Mouse (Mus musculus) gastrocnemius, adult 2 months (tissue): Measurements from ENCODE around the gene Elf5. TPM values are rescaled to one million over a fixed set of nuclear protein-coding genes. Genes with fewer than 3 reads are reported as not detected.
A peak's percentile ranks its signal among the peaks of the same experiment; 100 is the strongest.

ENCODE experiments used
- DNase-seq: peaks from one replicate; pipeline ENCODE4 v3.0.0; 2022
- H3K27ac ChIP-seq: fragments of 200-600 bp; 2 replicates; pipeline ENCODE4 v1.8.1; 2022; ENCODE audit warnings: mild to moderate bottlenecking
- H3K4me3 ChIP-seq: fragments of 200-600 bp; 2 replicates; pipeline ENCODE4 v1.8.1; 2022; ENCODE audit warnings: mild to moderate bottlenecking, moderate library complexity
- CTCF ChIP-seq: fragments of 200-600 bp; IDR thresholded peaks from 2 replicates; pipeline ENCODE4 v1.8.1; 2022; ENCODE audit warnings: antibody characterized with exemption, mild to moderate bottlenecking, moderate library complexity
- intact Hi-C: fragments of 180-260 bp; cut with DNase I; formaldehyde crosslinking; loops from one replicate; pipeline ENCODE4 v1.15.1; 2025
- total RNA-seq, 2 experiments: library from RNA; stranded (reverse); gene quantifications; 2 replicates each; pipeline ENCODE4 v1.2.3; 2021

Elf5 gene
- total RNA-seq, 2 experiments from 2014 or later = not detected

GRCm38 (mm10) chr2:103420650-103421507 is 9.4 kb downstream of the Elf5 start:
- H3K4me3 ChIP-seq = no peak overlapping the region
- H3K27ac ChIP-seq = no peak overlapping the region
- no peak for DNase-seq
- TF ChIP-seq CTCF = no peak
- intact Hi-C loops = no loop called here

DNA sequence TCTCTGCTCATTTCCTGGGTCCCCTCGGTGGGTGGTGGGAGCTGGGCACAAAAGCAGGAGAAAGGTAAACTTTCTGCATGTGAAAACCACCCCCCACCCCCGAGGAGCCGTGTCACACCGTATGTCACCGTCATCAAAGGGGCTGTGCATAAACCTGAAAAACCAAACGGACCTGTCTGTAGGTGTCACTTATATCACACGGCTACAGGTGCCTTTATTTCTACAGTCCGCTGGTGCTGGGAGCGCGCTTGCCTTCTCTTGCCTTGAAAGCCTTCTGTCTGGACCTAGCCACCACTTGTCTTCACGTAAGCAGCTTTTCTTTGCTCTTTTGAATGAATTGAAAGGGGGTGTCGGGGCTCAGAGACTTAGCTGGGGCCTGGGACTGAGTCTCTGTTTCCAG is 12.4 kb downstream of the Elf5 start:
- intact Hi-C loops = no loop called here
- TF ChIP-seq CTCF = no peak
- Histone ChIP-seq H3K27ac (no peak overlapping the region), H3K4me3 (no peak overlapping the region)
- DNase-seq = no peak

- intact Hi-C loops = loop anchor here (5.0 kb wide), 1 partner anchor 342 kb away; no protein-coding TSS in a partner anchor
- DNase-seq = peak; percentile 60
- Histone ChIP-seq H3K27ac (no peak overlapping the region), H3K4me3 (no peak overlapping the region)
- peak; percentile 95 for TF ChIP-seq CTCF
Observed at GRCm38 (mm10) chr2:103424349-103425026, 13.0 kb downstream of the Elf5 start.

DNA sequence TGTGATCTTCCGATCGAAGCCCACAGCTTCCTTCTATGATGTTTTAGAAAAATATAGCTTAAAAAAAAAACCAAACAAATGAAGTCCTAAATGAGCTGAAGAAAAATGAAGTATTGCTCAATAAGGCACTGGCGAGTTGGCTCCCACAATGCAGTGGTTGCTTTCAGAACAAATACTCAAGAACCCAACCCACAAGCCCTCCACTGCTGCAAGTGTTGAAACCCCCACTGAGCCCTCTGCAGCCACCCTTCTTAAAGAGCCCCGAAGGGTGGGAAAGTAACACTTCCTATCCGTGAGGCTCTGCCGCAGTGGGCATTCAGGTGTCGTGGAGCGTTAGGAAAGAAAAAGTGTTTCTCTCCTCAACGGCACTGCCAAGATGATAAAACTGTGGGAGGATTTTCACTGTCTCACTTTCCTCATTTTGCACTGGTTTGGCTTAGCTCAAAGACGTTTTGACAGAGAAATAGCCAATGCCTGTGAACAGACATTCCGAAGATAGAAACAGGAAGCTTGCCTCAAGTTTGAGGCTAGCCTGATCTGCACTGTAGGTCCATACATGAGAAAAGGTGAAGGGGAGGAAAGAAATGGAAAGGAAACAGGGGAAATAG is 14.1 kb downstream of the Elf5 start:
- no peak for TF ChIP-seq CTCF
- Histone ChIP-seq H3K4me3 (no peak overlapping the region), H3K27ac (no peak overlapping the region)
- no peak for DNase-seq
- intact Hi-C loops = loop anchor here (5.0 kb wide), 1 partner anchor 343 kb away; no protein-coding TSS in a partner anchor

- no peak for TF ChIP-seq CTCF
- peak; percentile 40 for DNase-seq
- no peak overlapping the region for H3K4me3 ChIP-seq
- H3K27ac ChIP-seq = no peak overlapping the region; the same call in 1 of the 2 replicates
- intact Hi-C loops = loop anchor here (5.0 kb wide), 1 partner anchor 346 kb away; no protein-coding TSS in a partner anchor
Observed at GRCm38 (mm10) chr2:103428356-103428755, 16.9 kb downstream of the Elf5 start.

DNA sequence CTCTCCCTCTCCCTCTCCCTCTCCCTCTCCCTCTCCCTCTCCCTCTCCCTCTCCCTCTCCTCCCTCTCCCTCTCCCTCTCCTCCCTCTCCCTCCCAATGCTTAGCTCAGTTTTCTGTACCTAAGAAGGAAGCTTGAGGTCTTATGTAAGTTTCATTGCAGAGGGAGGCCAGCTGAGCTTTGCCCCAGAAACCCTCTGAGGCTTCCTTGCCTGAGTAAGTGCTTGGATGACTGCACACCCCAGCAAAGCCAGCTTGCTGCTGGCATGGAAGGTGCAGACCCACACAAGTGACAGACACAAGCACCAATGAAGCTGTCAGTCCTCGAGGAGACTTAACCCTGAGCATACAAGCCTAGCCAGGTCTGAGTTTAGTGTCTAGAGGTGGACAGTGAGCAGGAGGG is 19.2 kb downstream of the Elf5 start:
- no peak for TF ChIP-seq CTCF
- intact Hi-C loops = no loop called here
- no peak overlapping the region for H3K4me3 ChIP-seq
- peak overlapping the region; percentile 49; the same call in 1 of the 2 replicates for H3K27ac ChIP-seq
- DNase-seq = no peak

DNA sequence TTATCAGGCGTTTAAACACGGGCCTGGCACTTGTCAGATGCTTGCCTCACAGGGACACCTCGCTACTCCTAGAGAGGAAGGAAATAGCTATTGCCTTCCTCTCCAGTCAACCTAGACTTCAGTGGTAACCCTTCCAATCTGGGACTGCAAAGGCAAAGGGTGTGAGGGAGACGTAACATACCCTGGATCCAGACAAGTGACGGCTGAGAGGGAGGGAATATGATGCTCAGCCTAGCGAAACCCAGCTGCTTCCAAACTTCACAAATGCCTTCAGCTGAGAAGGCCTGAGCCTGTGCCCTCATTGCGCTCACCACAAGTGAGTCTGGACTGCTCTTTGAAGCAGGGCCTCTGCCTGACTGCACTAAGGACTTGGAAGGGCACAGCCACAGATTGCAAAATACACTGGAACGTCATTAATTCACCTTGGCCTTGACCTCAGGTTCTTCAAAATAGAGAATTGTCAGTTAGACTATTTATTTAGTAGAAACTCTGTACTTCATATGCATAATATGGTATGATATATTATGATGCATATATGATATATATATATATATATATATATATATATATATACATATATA is 21.3 kb downstream of the Elf5 start:
- no peak overlapping the region for H3K4me3 ChIP-seq
- no peak for DNase-seq
- TF ChIP-seq CTCF = no peak
- intact Hi-C loops = no loop called here
- H3K27ac ChIP-seq = peak overlapping the region; percentile 76

GRCm38 (mm10) chr2:103435110-103435509 is 23.6 kb downstream of the Elf5 start:
- intact Hi-C loops = no loop called here
- DNase-seq = no peak
- no peak for TF ChIP-seq CTCF
- Histone ChIP-seq H3K27ac (no peak overlapping the region), H3K4me3 (no peak overlapping the region)

DNA sequence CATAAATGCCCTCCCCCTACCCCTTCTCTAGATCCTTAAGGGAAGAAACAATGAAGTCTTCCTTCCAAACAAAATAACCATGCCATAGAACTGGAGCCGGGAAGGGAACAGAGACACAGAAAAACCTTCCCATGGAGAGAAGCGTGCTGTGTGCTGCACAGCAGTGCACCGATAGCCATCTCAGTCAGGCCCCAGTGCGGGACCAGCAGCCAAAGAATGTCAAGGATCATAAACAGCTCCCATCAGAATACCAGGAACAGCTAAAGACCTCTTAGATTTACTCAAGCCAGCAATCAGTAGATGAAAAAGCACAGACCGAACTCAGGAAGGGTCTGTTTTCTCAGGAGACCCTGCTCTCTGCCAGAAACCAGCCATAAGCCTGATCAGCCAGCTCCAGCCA is 25.0 kb downstream of the Elf5 start:
- no peak for DNase-seq
- intact Hi-C loops = no loop called here
- H3K4me3 ChIP-seq = no peak overlapping the region
- no peak for TF ChIP-seq CTCF
- H3K27ac ChIP-seq = no peak overlapping the region

- no peak for DNase-seq
- intact Hi-C loops = no loop called here
- Histone ChIP-seq H3K27ac (no peak overlapping the region), H3K4me3 (no peak overlapping the region)
- TF ChIP-seq CTCF = no peak
Observed at GRCm38 (mm10) chr2:103439071-103439622, 27.7 kb downstream of the Elf5 start.

DNA sequence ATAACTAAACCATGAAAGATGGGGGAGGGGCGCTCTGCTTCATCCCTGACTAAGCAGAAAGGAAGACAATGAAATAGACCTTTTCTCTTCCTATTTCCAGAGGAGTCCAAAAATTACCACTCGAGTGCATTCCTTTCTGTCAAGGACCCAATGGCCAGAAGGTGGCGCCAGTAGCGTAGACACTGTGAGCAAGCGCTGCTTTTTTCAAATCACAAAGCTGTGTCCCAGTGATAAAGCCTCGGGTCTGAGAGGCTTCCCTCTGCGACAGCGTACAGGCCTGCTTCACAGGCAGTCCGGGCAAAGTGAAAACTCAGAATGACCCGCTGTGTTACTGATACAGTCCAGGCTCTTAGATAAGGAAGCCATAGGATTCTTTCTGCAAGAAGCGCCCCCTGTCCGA is 28.2 kb downstream of the Elf5 start:
- intact Hi-C loops = no loop called here
- DNase-seq = peak; percentile 76
- TF ChIP-seq CTCF = peak; percentile 80
- peak overlapping the region; percentile 23; the same call in 1 of the 2 replicates for H3K4me3 ChIP-seq
- no peak overlapping the region for H3K27ac ChIP-seq

DNA sequence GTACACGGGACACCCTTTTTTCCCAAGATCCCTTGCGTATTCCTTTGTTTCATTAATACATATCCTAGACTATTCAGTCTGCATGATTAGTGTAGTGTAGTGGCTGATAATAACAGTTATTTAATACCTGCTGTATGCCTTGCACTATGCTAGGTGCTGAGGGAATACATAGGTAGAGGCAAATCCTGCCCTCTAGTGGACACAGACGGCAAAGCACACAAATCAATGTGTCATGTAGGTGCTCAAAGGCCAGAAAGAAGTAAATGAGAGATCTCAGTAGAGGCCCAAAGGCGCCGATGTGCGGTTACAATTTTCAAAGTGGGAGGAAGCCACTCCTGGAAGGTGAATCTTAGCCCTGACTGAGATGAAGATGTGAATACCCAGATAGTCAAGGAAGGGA is 34.3 kb downstream of the Elf5 start:
- intact Hi-C loops = no loop called here
- no peak overlapping the region for H3K27ac ChIP-seq
- H3K4me3 ChIP-seq = no peak overlapping the region
- peak; percentile 37 for DNase-seq
- peak; percentile 86 for TF ChIP-seq CTCF
